Mouse (Mus musculus) layer of hippocampus, adult 18-20 months (tissue): ENCODE measurements around the gene Ttc7. TPM values are rescaled to one million over a fixed set of nuclear protein-coding genes. Genes with fewer than 3 reads are reported as not detected.

Experiments
- DNase-seq, 2 experiments: peaks; one replicate each; pipeline ENCODE4 v3.0.0; 2022; ENCODE audit warnings: low spot score in 2 of 2
- total RNA-seq, 2 experiments: library from RNA; stranded (reverse); gene quantifications; 2 replicates each; pipeline ENCODE4 v1.2.3; 2021

Gene Ttc7
- total RNA-seq, 2 experiments from 2014 or later: 7.5 to 8.0 TPM

DNA sequence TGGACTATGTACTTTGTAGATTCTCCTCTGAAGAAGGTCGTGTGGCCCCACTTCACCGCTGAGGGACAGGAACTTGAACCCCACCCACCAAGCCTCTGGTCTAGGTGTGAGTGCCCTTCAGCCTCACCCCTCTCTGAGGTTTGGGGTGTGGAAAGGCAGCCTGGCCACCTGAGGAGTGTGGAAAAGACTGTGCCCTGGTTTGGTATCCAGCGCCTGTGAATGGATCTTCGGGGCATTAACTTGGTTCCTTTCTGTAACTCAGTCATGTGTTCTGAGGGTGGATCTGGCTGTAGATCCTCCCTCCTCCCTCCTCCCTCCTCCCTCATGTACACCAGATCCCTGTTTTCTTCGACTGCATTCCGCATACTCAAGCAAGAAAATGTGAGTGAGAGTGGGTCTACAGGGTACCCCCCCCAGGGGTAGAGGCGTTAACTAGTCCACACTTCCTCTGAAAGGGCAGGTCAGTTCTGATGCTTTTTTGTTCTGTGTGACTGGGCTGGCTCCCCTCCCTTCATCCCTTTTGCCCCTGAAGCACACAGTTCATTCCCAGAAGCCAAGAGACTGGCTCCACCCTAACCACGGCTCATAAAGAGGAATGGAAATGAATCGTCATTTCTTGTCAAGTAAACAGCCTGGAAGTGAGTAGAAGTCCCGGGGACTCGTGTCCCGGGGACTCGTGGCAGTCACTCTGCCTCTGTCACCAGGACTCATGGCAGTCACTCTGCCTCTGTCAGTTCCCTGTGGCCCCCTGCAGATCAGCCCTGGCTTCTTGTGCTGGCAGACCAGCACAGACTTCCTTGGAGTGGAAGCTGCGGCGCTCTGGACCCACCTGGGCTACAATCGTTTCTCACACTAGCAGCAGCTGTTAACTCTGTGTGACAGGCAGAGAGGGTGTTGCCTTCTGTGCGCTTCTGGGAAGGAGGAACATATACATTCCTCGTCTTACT lies 30.5 kb downstream of the Ttc7 start:
- DNase-seq: no peak

DNA sequence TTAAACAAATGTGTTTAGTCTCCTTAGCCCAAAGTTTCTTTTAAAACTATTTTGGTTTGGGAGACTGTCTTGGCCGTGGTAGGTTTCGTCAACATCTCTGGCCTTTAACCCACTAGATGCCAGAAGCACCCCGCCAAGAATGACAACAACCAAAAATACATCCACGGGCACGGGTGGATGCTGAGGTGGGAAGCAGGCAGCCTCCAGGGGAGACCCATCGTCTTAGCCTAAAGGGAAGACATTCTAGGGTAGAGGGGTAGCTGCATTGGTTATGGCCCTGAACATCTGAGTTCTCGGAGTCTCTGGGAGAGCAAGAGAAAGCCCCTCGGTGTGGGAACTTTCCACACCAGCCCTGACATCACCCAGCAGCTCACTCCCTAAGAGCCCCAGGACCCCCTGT lies 31.4 kb downstream of the Ttc7 start:
- no peak for DNase-seq

DNA sequence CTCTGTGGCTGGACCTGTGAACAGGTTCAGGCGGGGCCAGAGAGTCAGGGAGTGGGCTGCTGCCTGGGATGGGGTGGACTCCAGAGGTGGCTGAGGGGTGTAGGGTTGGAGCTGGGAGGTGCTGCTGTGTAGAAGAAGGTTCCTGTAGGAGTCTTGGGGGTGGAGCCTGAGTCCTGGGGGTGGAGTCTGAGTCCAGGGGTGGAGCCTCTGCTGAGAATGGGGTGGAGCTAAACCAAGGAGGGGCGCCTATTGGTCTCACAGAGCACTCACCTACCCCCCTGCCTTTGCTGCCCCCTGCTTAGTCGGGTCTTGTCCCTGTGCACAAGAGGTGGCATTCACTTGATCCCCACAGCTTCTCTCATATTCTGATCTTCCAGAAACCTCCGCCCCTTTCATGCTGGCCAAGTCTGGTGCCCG lies 31.9 kb downstream of the Ttc7 start:
- no peak for DNase-seq

DNA sequence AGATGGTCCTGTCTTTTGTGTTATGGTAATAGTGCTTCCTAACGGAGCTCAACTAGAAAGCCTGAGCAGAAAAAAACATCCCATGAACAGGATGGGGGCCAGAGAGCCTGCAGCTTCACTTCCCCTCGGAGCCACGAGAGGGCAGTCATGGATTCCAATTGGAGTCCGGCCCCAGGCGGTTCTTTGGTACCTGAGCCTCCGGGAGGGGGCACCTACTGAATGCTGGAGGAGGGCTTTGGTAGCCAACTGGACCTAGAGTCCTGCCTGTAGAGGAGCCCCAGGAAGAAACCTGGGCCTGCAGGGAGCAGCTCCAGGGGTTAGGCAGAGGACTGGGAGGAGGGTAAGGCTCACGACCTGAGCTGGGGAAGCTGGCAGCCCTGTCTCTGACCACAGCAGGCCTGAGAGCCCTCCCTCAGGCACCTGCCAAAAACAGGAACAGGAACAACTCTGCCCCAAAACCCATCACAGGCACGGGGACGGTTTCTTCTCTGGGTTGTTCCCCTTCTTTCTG lies 32.4 kb downstream of the Ttc7 start:
- peak; percentile 88 to 97 for DNase-seq

DNA sequence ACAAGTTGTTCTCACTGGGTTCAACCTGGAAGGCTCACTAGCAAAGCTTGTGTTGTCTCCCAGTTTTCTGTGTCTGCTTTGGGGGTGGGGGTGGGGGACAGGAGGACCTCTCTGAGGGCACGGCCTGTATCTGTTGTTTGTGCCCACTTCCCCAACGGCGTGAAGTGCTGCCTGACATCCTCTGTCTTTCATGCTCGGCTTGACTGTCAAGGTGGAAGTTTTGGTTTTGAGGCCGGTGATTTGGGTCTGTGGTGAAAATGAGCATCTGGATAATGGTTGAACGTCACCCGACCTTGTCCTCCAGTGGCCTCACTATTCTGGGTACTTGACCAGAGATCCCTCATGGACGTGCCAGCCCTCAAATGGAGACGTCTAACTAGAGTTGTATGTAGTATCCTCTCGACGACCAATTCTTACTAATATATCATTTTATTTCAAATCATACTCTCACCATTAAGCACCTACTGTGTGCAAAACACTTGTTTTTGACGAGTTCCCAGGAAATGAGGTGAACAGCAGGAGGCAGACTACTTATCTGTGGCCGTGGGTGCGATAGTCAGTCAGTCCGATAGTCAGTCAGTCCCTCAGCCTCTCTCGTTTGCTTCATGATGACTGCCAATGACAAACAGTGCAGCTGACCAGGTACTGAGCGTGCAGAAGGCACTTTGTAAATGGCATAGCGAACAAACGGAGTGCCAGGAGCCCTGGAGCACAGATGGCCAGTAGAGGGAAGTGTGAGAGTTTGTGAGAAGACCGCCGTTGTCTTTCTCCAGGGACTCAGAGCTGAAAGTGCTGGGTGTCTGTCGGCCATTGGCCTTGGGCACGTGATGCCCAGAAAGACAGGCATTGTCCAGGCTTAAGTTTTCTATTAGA lies 33.4 kb downstream of the Ttc7 start:
- DNase-seq: no peak

DNA sequence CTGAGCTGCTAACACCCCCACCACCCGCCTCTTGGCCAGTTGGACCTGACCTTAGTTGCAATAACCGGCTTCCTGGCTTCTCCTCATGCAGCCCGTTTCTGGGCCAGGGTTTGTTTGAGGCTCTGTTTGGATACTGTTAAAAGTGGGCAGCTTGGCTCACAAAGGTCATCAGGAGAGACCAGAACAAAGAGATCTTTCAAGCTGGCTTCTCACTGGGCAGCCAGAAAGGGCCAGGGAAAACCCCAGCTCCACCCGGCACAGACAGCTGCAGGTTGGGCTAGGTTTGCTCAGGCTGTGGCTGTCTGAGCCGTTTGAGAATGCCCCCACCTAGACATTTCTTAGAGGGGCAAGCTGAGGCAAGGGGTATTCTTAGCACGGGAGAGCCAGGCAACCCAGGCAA lies 34.6 kb downstream of the Ttc7 start:
- DNase-seq: no peak

DNA sequence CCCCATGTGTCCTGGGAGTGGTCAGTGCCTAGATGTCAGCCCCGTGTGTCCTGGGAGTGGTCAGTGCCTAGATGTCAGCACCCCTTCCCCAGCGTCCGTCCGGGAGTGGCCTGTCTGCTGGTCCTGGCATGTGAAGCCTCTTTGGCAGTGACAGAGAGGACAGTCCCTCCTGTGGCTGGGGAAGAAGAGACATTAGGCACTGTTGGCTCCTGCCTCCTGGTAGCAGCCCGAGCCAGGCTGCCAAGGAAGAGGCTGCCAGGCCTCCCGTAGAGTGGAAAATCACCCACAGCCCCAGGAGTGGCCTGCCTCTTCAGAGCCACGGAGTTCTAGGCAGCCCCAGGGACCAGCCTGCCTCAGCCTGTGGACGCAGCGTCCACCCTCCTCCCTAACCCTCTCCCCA lies 35.3 kb downstream of the Ttc7 start:
- no peak for DNase-seq

DNA sequence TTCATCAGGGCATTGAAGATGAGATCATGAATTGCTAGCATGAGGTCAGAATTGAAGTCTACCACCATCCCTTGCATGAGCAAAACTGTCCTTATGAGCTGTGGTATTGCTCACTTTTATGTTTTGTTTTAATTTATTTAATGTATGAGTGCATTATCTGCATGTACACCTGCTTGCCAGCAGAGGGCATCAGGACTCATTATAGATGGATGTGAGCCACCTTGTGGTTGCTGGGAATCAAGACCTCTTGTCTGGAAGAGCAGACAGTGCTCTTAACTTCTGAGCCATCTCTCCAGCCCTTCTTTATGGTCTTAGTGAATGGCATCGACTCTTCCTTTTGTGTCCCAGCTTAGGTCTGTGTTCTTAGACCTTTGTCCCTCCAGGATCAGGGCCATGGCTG lies 39.0 kb downstream of the Ttc7 start:
- DNase-seq: no peak

DNA sequence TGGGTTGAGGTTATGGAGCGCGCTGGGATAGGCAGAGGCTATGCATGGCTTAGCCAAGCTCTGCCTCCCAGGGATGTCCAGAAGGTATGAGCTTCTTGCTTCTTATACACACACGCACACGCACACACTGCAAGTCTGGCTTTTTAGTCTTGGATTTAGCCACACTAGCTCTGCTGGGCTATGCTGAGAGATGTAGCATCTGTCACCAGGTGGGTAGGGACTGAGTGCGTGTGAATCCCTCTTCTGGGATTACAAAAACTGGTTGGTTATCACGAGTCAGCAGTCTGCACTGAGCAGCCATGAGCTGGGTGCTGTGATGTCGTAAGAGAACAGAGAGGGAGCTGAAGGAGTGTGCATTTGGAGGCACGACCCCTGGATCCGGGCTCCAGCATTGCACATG lies 40.5 kb downstream of the Ttc7 start:
- DNase-seq: no peak

DNA sequence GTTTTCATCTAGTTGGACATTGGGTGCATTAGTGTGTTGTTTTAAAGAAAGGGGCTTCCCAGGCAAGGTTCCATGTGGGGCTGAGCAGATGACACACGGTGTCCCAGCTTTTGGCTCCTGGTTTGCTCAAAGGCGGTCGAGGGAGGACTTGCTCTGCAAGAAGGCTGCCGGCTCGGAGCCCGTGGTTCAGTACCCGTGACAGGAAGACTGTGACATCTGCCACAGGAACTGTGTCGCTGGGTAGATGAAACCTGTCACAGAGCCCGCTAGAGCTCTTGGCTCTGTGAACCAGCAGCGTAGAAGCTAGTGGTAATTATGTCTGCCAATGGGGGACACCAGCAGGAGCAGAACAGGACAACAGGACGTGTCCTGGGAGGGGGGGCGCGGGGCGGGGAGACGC lies 42.8 kb downstream of the Ttc7 start:
- DNase-seq: no peak

DNA sequence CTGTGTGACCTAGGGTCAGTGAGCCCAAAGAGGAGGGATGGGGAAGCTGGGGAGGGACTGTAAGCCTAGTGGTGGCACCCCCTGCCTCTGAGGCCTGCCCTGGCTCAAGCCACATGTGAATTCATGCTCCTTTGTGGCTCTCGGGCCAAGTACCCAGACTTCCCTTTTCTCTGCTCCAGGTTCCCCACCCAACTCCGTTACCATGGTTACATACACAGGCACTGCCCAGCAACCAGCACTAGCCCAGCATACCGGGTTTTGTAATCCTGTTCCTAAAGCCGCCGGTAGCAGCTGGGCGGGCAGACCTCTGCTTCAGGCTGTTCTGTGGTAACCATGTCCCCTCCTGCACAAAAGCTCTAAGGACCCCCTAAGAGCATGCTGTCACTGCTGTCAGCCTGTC lies 44.3 kb downstream of the Ttc7 start:
- DNase-seq: no peak

DNA sequence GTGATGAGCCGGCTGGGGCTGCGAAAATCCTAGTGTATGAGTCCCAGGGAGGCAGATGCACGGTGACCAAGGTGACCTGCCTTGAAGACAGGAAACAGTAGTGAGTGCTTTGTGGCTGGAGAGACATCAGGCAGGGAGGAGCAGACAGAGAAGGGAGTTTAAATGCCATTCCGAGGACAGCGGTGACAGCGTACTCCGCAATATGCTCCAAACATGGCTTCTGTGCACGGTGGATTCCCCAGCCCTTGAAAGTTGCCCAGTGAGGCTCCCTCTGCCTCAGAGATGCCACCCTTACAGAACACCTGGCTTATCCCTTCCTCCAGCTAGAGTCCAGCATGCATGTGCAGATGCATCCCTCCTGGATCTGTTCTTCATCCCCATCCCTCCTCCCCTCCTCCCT lies 45.0 kb downstream of the Ttc7 start:
- no peak for DNase-seq

DNA sequence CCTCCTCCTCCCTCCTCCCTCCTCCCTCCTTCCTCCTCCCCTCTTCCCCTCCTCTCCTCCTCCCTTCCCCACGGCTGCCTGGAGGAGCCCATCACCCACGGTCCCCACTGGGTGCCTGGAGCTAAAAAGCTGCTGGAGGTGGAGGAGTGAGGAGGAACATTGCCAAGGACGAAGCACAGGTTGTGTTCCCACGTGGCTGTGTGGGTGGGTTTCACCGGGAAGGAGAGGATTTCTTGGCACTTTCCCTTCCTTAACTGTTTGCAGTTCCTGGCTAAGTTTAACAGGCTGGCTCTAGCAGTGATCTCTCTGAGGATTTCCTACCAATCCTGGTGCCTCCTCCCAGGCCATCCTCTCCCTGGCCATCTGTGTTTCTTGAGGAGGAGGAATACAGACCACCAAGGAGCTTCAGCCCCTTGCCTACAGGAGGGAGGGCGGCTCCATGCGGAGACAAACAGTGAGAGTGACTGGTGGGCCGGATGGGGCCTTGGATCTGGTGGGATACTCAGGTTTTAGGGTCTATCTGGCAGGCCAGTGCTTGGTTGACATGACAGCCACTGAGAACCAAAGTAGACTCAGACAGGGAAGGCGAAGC lies 45.6 kb downstream of the Ttc7 start:
- peak; percentile 73 to 83 for DNase-seq

DNA sequence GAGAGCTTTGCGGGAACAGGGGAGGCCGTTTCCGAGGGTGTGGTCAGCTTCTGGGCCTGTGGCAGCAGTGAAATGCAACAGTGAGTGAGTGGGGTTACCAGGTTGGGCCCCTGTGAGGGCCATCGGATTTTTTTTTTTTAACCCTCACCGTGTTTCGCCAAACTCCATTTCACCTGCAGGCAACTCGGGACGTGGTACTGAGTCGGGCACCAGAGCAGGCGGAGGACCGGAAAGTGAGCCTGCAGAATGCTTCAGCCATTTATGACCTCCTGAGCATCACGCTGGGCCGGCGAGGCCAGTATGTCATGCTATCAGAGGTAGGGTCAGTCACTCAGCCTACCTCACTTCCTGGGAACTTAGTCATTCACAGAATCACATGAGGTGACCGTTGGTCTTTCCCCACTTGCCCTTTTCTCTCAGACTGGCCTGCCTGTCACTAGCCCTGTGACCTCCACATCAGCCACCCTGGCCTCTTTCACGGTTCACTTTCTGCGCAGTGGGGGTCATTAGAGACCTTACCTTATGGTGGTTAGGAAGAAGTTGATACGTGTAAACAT lies 46.5 kb downstream of the Ttc7 start:
- DNase-seq: no peak

DNA sequence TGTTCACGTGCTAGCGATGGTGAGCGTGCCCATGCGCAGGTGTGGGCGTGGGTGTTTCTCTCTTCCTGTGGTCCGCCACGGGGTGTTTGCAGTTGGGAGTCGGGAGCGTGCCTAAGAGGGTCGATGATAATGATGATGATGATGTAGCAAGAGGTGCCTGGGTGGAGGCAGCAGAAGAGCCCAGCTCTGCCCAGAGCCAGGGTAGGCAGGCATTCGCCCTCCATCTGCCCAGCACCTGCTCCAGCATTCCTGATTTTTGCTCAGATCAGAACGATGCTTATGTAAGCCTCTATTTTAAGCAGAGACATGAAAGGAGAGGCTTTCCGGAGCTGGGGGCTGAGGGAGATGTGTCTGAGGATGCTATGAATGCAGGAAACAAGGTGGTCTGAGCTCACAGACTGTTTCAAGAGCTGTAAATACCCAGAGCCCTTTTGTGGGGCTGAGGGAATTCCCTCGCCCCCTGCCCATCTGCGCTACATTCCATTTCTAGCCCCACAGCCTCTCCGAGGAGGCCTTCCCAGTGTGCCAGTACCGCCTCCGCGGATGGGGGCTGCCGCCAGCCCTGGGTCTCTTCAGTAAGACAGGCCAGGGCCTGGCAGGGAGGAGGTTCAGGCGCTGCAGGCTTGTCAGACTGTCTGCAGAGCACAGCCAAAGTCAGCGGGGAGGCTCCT lies 47.7 kb downstream of the Ttc7 start:
- peak; percentile 83 to 90 for DNase-seq

DNA sequence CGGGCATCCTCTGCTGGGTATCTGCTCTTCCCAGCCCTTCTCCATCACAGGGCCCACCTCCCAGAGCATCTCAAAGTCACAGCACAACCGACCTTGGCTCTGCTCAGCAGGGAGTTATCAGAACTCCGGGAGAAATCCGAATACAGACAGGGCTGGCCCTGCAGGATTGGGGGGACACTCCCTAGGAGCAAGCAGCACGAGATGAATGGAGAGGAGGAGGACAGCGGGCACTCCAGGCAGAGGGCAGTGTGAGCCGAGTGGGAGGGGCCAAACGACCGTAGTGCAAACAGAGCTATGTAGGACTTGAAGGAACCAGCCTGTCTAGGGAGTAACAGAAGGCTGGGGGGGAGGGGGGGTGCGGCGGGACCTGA lies 48.2 kb downstream of the Ttc7 start:
- DNase-seq: no peak

DNA sequence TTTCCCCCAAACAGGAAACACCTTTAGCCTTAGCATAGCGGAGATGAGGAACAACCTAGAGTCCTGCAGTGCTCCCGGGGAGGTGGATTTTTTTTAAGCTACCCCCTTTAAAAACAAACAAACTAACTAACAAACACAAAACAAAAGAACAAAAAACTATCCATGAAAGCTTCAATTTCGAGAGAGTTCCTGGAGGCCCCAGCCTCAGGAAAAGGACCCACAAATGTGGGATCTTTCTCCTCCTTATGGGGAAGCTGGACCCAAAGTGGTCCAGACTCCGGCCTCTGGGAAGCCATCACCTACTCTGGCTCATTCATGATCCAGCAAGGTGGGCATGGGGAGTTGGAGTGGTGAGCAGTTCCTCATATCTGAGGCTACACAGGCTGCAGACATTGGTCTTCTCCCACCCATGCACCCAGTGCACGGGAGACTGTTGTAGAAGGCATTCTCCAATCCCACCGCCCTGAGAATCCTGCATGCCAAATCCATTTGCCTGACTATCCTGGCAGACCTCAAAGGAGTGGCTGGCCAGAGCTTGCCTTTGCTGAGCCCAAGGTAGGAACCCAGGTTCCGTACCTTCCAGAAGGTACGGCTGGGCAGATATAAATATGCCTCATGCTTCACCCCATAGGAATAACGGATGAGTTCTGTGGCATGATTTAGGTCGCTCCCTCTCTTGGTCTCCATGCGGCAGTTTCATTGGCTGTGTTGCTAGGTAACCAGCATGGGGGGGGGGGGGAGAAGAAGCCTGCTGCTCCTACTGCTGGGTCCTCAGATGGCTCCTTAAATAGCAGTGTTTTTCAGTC lies 48.9 kb downstream of the Ttc7 start:
- DNase-seq: no peak

DNA sequence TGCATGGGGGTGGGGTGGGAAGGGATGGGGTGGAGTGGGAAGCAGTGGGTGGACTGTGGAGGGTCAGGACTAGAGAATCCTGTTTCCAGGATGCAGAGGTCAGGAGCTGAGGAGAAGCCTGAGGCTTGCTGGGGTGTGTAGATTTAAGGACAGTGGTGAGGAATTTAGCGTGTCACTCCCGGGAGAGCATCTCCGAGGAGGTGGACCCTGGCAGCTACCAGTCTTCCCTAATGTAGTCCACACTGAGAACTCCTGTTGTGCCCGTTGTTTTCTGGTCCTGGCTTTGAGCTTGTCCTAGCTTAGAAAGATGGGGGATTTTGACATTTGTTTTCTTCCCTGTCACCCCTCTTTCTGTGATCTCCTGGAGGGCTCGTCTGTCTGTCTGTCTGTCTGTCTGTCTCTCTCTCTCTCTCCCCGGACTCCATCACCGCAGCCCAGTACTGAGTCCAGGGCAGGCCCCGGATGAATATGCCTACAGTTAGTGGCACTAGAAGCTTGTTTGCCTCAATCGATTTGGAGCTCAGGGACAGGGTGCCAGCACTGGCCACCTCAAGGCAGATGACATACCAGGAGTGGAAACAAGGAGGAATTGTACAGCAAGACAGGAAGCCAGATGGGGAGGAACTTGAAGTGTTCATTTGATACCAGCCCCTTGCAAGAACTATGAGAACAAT lies 49.6 kb downstream of the Ttc7 start:
- DNase-seq: no peak

DNA sequence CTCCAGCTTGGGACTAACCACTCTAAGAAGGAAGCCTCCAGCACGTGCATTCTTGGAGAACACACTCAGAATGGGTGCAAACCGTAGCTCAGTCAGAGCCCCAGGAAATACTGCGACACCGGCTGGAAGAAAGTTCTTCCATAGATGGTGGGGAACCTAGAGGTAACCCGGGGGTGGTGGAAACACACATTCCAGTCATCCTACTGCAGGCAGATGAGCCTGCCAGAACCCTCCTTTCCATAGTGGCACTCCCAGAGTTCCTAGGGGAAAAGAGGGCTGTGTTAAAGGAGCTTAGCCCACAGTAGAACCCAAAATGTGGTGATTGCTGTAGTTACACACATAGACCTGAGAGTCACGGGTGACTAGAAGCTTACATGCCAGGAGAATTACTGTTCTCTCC lies 50.2 kb downstream of the Ttc7 start:
- DNase-seq: no peak
